Mouse (Mus musculus) liver, embryonic 16.5 days (tissue): ENCODE data around the gene Tnpo3. TPM values are rescaled to one million over a fixed set of nuclear protein-coding genes. Genes with fewer than 3 reads are reported as not detected.
"Not testable (repeated sequence)": the region's sequence is repeated elsewhere in the genome, so short reads cannot be mapped to it uniquely, and the experiment has no call there.

Experiments
- ATAC-seq: fragments of 200-750 bp; cut with Nextera tagmentation; 2 replicates; pipeline ENCODE4 v1.8.0; 2017; ENCODE audit warnings: low read depth, mild to moderate bottlenecking, moderate number of reproducible peaks, moderate library complexity
- H3K27ac ChIP-seq: fragments of 300-500 bp; sonication (generic); 2 replicates; pipeline ENCODE4 v1.5.1; 2014; ENCODE audit warnings: mild to moderate bottlenecking, low read length
- H3K27me3 ChIP-seq: fragments of 300-500 bp; sonication (generic); 2 replicates; pipeline ENCODE4 v1.6.1; 2014; ENCODE audit warnings: low read depth, low read length, mixed read lengths; ENCODE audit not compliant: control insufficient read depth, insufficient read depth
- H3K36me3 ChIP-seq: fragments of 300-500 bp; sonication (generic); 2 replicates; pipeline ENCODE4 v1.6.1; 2014; ENCODE audit warnings: mild to moderate bottlenecking; ENCODE audit not compliant: control insufficient read depth, insufficient read depth
- H3K4me1 ChIP-seq: fragments of 300-500 bp; sonication (generic); 2 replicates; pipeline ENCODE4 v1.6.1; 2014; ENCODE audit warnings: low read depth, low read length, mixed read lengths; ENCODE audit not compliant: control insufficient read depth
- H3K4me2 ChIP-seq: fragments of 300-500 bp; sonication (generic); 2 replicates; pipeline ENCODE4 v1.6.1; 2014; ENCODE audit warnings: low read depth, low read length, mixed read lengths
- H3K4me3 ChIP-seq: fragments of 300-500 bp; sonication (generic); 2 replicates; pipeline ENCODE4 v1.5.1; 2014; ENCODE audit warnings: low read depth, mild to moderate bottlenecking, low read length
- H3K9ac ChIP-seq: fragments of 300-500 bp; sonication (generic); 2 replicates; pipeline ENCODE4 v1.6.1; 2014; ENCODE audit warnings: low read depth, low read length
- H3K9me3 ChIP-seq: fragments of 300-500 bp; sonication (generic); replicated peaks from 2 replicates; pipeline ENCODE4 v1.6.1; 2016; ENCODE audit warnings: low read length; ENCODE audit not compliant: control insufficient read depth
- WGBS: fragments of 180-500 bp; shearing (Covaris S2); extraction: QIAGEN DNeasy Blood & Tissue Kit; methylation state at CpG from one replicate; pipeline ENCODE4 v1.1.7; 2014; ENCODE audit not compliant: insufficient replicate concordance; 5-methylcytosine and 5-hydroxymethylcytosine counted together
- polyA plus RNA-seq: library from polyadenylated mRNA; unstranded; fragments of >200 nt; fragmentation: Nextera tagmentation; extraction: Ambion mirVana; gene quantifications from 2 replicates; pipeline ENCODE4 v1.2.1, GENCODE M21; 2015

The Tnpo3 gene
- polyA plus RNA-seq, 1 experiment from 2014 or later = 30.4 TPM

DNA sequence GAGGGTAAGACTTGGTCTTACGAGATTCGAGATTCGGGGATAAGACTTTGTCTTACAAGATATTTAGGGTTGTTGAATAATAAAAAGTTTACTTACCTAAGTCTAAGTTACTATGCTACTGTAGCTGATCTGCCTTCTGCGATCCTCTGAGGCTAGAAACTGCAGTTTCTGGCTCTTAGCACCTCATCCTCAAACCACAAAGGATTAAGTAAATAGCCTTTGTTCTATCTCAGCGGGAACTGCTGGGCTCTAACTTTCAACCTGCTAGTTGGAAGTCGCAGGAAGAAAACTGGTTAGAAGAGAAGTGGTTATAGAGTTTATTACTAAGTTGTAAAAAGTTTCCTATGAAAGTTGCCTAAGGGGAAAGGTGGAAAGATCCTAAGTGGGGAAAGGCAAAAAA, 12.6 kb upstream of the Tnpo3 start:
- no peaks in the 10 kb centered on the region for H3K36me3 ChIP-seq
- no peaks in the 10 kb centered on the region for H3K27me3 ChIP-seq
- WGBS = 39% methylated on average over 6 of the region's 6 CpGs
- no peak for ATAC-seq
- H3K4me1 ChIP-seq = no peaks in the 10 kb centered on the region
- H3K9ac ChIP-seq = no peak overlapping the region
- no peak overlapping the region for H3K4me2 ChIP-seq
- no peaks in the 10 kb centered on the region for H3K9me3 ChIP-seq
- H3K4me3 ChIP-seq = no peak overlapping the region
- no peak overlapping the region for H3K27ac ChIP-seq

GRCm38 (mm10) chr6:29620840-29621543, 11.3 kb upstream of the Tnpo3 start:
- Histone ChIP-seq H3K4me3 (no peak overlapping the region), H3K9me3 (no peaks in the 10 kb centered on the region), H3K27ac (no peak overlapping the region), H3K4me1 (no peaks in the 10 kb centered on the region), H3K36me3 (no peaks in the 10 kb centered on the region), H3K27me3 (no peaks in the 10 kb centered on the region), H3K9ac (no peak overlapping the region), H3K4me2 (no peak overlapping the region)
- WGBS = 46% methylated on average over 17 of the region's 17 CpGs
- no peak for ATAC-seq

DNA sequence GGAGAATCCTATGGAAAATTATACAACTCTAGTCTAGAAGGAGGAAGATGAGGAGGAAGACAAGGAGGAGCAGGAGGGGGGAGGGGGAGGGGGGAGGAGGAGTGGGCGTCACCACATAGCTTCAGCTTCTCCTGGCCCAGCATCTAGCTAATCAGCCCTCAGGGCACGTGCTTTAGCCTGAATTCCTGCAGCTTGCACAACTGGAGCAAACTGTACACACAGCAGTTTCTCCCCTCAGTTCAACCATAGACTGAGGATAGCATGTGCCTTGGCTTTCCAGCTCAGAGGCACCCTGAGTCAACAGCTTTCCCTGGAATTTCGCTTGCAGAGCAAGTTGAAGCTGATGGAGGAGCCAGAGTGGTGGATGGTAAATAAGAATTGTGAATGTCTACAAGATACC, 10.5 kb upstream of the Tnpo3 start:
- peak; percentile 24; the same call in 1 of the 2 replicates for ATAC-seq
- H3K9me3 ChIP-seq = no peaks in the 10 kb centered on the region
- no peaks in the 10 kb centered on the region for H3K27me3 ChIP-seq
- WGBS = 26% methylated on average over 3 of the region's 3 CpGs
- no peak overlapping the region for H3K4me3 ChIP-seq
- H3K4me2 ChIP-seq = no peak overlapping the region
- H3K9ac ChIP-seq = no peak overlapping the region
- H3K36me3 ChIP-seq = no peaks in the 10 kb centered on the region
- no peak overlapping the region for H3K27ac ChIP-seq
- H3K4me1 ChIP-seq = no peaks in the 10 kb centered on the region

DNA sequence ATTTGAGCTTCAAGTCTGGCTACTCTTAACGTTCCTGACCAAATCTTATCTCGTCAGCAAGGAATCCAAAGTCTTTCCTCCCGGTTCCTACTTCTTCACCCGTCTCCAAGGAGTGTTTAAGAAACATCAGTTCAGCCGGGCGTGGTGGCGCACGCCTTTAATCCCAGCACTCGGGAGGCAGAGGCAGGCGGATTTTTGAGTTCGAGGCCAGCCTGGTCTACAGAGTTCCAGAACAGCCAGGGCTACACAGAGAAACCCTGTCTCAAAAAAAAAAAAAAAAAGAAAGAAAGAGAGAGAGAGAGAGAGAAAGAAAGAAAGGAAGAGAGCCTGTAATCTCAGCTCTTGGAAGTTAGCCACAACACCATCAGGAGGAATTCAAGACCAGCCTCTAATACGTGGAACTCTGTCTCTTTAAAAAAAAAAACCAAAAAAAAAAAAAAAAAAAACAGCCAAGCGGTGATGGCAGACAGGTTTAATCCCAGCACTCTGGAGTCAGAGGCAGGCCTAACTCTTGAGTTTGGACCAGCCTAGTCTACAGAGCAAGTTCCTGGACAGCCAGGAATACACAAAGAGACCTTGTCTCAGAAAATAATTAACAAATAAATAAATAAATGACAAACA, 443 bp upstream of the Tnpo3 start:
- Histone ChIP-seq H3K4me2 (peak overlapping the region; percentile 75), H3K4me3 (peak overlapping the region; percentile 94), H3K9ac (peak overlapping the region; percentile 88), H3K27ac (peak overlapping the region; percentile 80)
- peak; percentile 20 for ATAC-seq
- not testable (repeated sequence) for H3K27me3 ChIP-seq, H3K4me1 ChIP-seq, H3K36me3 ChIP-seq, H3K9me3 ChIP-seq
- 18% methylated on average over 13 of the region's 13 CpGs for WGBS

GRCm38 (mm10) chr6:29600188-29600587, 9.5 kb downstream of the Tnpo3 start:
- Histone ChIP-seq H3K4me2 (no peak overlapping the region), H3K4me3 (no peak overlapping the region), H3K9ac (no peak overlapping the region), H3K36me3 (no peaks in the 10 kb centered on the region), H3K4me1 (no peaks in the 10 kb centered on the region), H3K27me3 (no peaks in the 10 kb centered on the region), H3K9me3 (no peaks in the 10 kb centered on the region), H3K27ac (no peak overlapping the region)
- no peak for ATAC-seq

- H3K4me1 ChIP-seq = no peaks in the 10 kb centered on the region
- no peaks in the 10 kb centered on the region for H3K36me3 ChIP-seq
- no peak overlapping the region for H3K9ac ChIP-seq
- WGBS = 54% methylated on average over 2 of the region's 2 CpGs
- H3K9me3 ChIP-seq = no peaks in the 10 kb centered on the region
- ATAC-seq = no peak
- H3K4me3 ChIP-seq = no peak overlapping the region
- no peak overlapping the region for H3K27ac ChIP-seq
- no peaks in the 10 kb centered on the region for H3K27me3 ChIP-seq
- H3K4me2 ChIP-seq = no peak overlapping the region
These were observed 14.0 kb downstream of the Tnpo3 start for GRCm38 (mm10) chr6:29595656-29596055.

DNA sequence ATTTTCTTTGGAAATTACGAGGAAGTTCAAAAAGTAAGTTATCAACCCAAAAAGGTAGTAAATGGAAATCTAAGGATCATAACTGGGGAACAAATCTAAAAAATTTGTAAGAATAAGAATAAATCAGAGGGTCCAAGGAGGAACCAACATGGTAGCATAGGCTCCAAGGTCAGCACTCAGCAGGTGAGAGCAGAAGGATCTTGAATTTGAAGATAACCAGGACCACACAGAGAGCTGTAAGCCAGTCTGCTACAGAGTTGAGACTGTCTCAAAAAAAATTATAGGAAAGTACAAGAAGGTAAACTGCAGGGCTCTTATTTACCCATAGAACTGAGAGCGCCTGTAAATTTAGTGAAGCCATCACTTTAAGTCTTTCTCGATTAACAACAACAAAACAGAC, 28.5 kb downstream of the Tnpo3 start:
- Histone ChIP-seq H3K27ac (no peak overlapping the region), H3K9me3 (peaks cover 2% of the 10 kb centered on the region; the same call in 1 of the 2 replicates), H3K4me2 (no peak overlapping the region), H3K27me3 (no peaks in the 10 kb centered on the region), H3K9ac (no peak overlapping the region), H3K4me1 (no peaks in the 10 kb centered on the region), H3K36me3 (peaks cover 36% of the 10 kb centered on the region), H3K4me3 (no peak overlapping the region)
- 84% methylated on average over 3 of the region's 3 CpGs for WGBS
- no peak for ATAC-seq

GRCm38 (mm10) chr6:29580770-29581169, 28.9 kb downstream of the Tnpo3 start:
- H3K27me3 ChIP-seq = no peaks in the 10 kb centered on the region
- H3K9me3 ChIP-seq = peaks cover 2% of the 10 kb centered on the region; the same call in 1 of the 2 replicates
- H3K27ac ChIP-seq = no peak overlapping the region
- no peak overlapping the region for H3K9ac ChIP-seq
- 24% methylated on average over 1 of the region's 1 CpGs for WGBS
- H3K36me3 ChIP-seq = peaks cover 33% of the 10 kb centered on the region
- H3K4me3 ChIP-seq = no peak overlapping the region
- H3K4me2 ChIP-seq = no peak overlapping the region
- H3K4me1 ChIP-seq = no peaks in the 10 kb centered on the region
- ATAC-seq = 0 out of 2 replicates have a peak, but pooled peaks have one; percentile 19

DNA sequence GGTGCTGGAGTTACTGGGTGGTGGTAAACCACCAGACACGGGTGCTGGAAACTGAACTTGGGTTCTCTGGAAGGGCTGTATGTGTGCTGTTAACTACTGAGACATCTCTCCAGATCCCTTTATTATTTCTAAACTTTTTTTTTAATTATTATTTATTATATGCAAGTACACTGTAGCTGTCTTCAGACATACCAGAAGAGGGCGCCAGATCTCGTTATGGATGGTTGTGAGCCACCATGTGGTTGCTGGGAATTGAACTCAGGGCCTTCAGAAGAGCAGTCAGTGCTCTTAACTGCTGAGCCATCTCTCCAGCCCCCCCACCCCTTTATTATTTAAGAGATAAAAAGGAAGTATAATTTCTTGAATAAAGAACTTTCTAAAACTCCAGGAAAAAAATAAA, 33.3 kb downstream of the Tnpo3 start:
- 79% methylated on average over 3 of the region's 3 CpGs for WGBS
- not testable (repeated sequence) for H3K4me3 ChIP-seq, H3K9ac ChIP-seq, H3K27me3 ChIP-seq, H3K4me1 ChIP-seq, H3K27ac ChIP-seq, ATAC-seq, H3K9me3 ChIP-seq, H3K4me2 ChIP-seq
- peaks cover 32% of the 10 kb centered on the region for H3K36me3 ChIP-seq
